Mouse (Mus musculus) lung, adult 2 months (tissue): Measurements from ENCODE around the gene Dazap1. TPM values are rescaled to one million over a fixed set of nuclear protein-coding genes. Genes with fewer than 3 reads are reported as not detected.

Experiments used
- DNase-seq: peaks from one replicate; pipeline ENCODE4 v3.0.0; 2022
- H3K4me1 ChIP-seq: fragments of 200-500 bp; 2 replicates; pipeline ENCODE4 v1.6.1; 2011; ENCODE audit warnings: low read length; ENCODE audit not compliant: control insufficient read depth, insufficient read depth
- H3K4me3 ChIP-seq: fragments of 200-500 bp; replicated peaks from 2 replicates; pipeline ENCODE3; 2011; ENCODE audit warnings: low read depth, mild to moderate bottlenecking, control low read depth, low read length; ENCODE audit errors: extremely low read depth
- CTCF ChIP-seq: fragments of 200-500 bp; IDR thresholded peaks from 2 replicates; pipeline ENCODE4 v1.5.1; 2011; ENCODE audit warnings: mild to moderate bottlenecking, low read length, control low read depth; ENCODE audit not compliant: insufficient read depth
- POLR2A ChIP-seq: fragments of 200-500 bp; IDR thresholded peaks from 2 replicates; pipeline ENCODE4 v1.6.1; 2011; ENCODE audit warnings: low read depth, mild to moderate bottlenecking, control low read depth, low read length, borderline replicate concordance; ENCODE audit errors: extremely low read depth
- WGBS: fragments of 180-500 bp; shearing (Covaris S2); methylation state at CpG from one replicate; pipeline ENCODE4 v1.1.7; 2018; 5-methylcytosine and 5-hydroxymethylcytosine counted together
- polyA plus RNA-seq: library from polyadenylated mRNA; depleted of rRNA; stranded (reverse); fragments of >200 nt; gene quantifications from 2 replicates; pipeline ENCODE4 v1.2.3, GENCODE M21; 2012

The Dazap1 gene
- polyA plus RNA-seq, 1 experiment, result 65.9 TPM

- TF ChIP-seq POLR2A (peak; percentile 93), CTCF (no peak)
- peak; percentile 95 for DNase-seq
- H3K4me1 ChIP-seq, result peaks cover 4% of the 10 kb centered on the region
- H3K4me3 ChIP-seq, result peak within 1 kb of the TSS; percentile 87
- WGBS, result under 1% methylated on average over 53 of the region's 53 CpGs
Measured at GRCm38 (mm10) chr10:80248971-80249640, 12.2 kb upstream of the Dazap1 start, which contains the start of gene Ndufs7. Gene Ndufs7 (plus strand): TSS chr10:80249121.

- peaks cover 4% of the 10 kb centered on the region for H3K4me1 ChIP-seq
- TF ChIP-seq POLR2A, result no peak
- peak overlapping the region; percentile 87 for H3K4me3 ChIP-seq
- 29% methylated on average over 2 of the region's 2 CpGs for WGBS
- no peak for DNase-seq
Measured at GRCm38 (mm10) chr10:80250059-80250458, 11.2 kb upstream of the Dazap1 start.

GRCm38 (mm10) chr10:80250573-80250972, 10.7 kb upstream of the Dazap1 start:
- WGBS, result 80% methylated on average over 4 of the region's 4 CpGs
- peaks cover 4% of the 10 kb centered on the region for H3K4me1 ChIP-seq
- no peak for TF ChIP-seq CTCF
- no peak for TF ChIP-seq POLR2A
- no peak for DNase-seq
- no peak overlapping the region for H3K4me3 ChIP-seq

GRCm38 (mm10) chr10:80252011-80252410, 9.3 kb upstream of the Dazap1 start:
- Histone ChIP-seq H3K4me1 (peaks cover 4% of the 10 kb centered on the region), H3K4me3 (no peak overlapping the region)
- DNase-seq, result no peak
- TF ChIP-seq CTCF, result no peak
- TF ChIP-seq POLR2A, result no peak

GRCm38 (mm10) chr10:80252493-80253274, 8.6 kb upstream of the Dazap1 start:
- no peak for TF ChIP-seq CTCF
- no peak for TF ChIP-seq POLR2A
- DNase-seq, result no peak
- peaks cover 4% of the 10 kb centered on the region for H3K4me1 ChIP-seq
- 91% methylated on average over 11 of the region's 11 CpGs for WGBS
- H3K4me3 ChIP-seq, result no peak overlapping the region

- no peak for DNase-seq
- 65% methylated on average over 6 of the region's 6 CpGs for WGBS
- H3K4me1 ChIP-seq, result peaks cover 4% of the 10 kb centered on the region
Measured at GRCm38 (mm10) chr10:80253551-80253950, 7.7 kb upstream of the Dazap1 start.

GRCm38 (mm10) chr10:80254331-80255297, 6.7 kb upstream of the Dazap1 start:
- 93% methylated on average over 26 of the region's 26 CpGs for WGBS
- TF ChIP-seq CTCF, result no peak
- TF ChIP-seq POLR2A, result no peak
- DNase-seq, result no peak
- Histone ChIP-seq H3K4me1 (peaks cover 4% of the 10 kb centered on the region), H3K4me3 (no peak overlapping the region)

More at GRCm38 (mm10) chr10:80253551-80253950, 7.7 kb upstream of the Dazap1 start:
- no peak overlapping the region for H3K4me3 ChIP-seq
- TF ChIP-seq CTCF (no peak), POLR2A (no peak)

GRCm38 (mm10) chr10:80255881-80256535, 5.3 kb upstream of the Dazap1 start:
- TF ChIP-seq POLR2A (no peak), CTCF (no peak)
- H3K4me3 ChIP-seq, result no peak overlapping the region
- peaks cover 7% of the 10 kb centered on the region; the same call in 1 of the 2 replicates for H3K4me1 ChIP-seq
- DNase-seq, result no peak
- 85% methylated on average over 5 of the region's 5 CpGs for WGBS
